Mouse (Mus musculus) ES-E14 (cell line): ENCODE measurements around the gene Vps8. TPM values are rescaled to one million over a fixed set of nuclear protein-coding genes. Genes with fewer than 3 reads are reported as not detected.

Source experiments
- DNase-seq: peaks from one replicate; pipeline ENCODE4 v3.0.0-alpha.2; 2013; ENCODE audit warnings: low read depth, low spot score
- H3K27ac ChIP-seq: 2 replicates; pipeline ENCODE4 v1.5.1; 2012; ENCODE audit warnings: low read depth, mild to moderate bottlenecking, low read length, moderate library complexity, mixed read lengths; ENCODE audit not compliant: poor library complexity, insufficient read depth, severe bottlenecking
- H3K36me3 ChIP-seq: 2 replicates; pipeline ENCODE4 v1.6.1; 2012; ENCODE audit warnings: mild to moderate bottlenecking, low read length, moderate library complexity, mixed read lengths; ENCODE audit not compliant: control insufficient read depth, poor library complexity, insufficient read depth, severe bottlenecking
- H3K4me1 ChIP-seq, 2 experiments: fragments of 150-350 bp in 1 of 2; sonication (generic) in 1 of 2; 2 replicates each; pipeline ENCODE4 v1.6.1; 2012; ENCODE audit warnings: low read length in 2 of 2, mild to moderate bottlenecking in 1 of 2, mixed read lengths in 1 of 2; ENCODE audit not compliant: control insufficient read depth in 2 of 2, insufficient read depth in 2 of 2, poor library complexity in 1 of 2
- H3K4me3 ChIP-seq, 2 experiments: fragments of 150-350 bp in 1 of 2; sonication (generic) in 1 of 2; 2 replicates each; pipeline ENCODE4 v1.5.1; 2012; ENCODE audit warnings: low read length in 2 of 2, low read depth in 1 of 2, mild to moderate bottlenecking in 1 of 2, mixed read lengths in 1 of 2; ENCODE audit not compliant: insufficient read depth in 1 of 2, poor library complexity in 1 of 2, severe bottlenecking in 1 of 2
- H3K9ac ChIP-seq: 2 replicates; pipeline ENCODE4 v1.6.1; 2012; ENCODE audit warnings: low read depth, mild to moderate bottlenecking, low read length, mixed read lengths; ENCODE audit not compliant: poor library complexity, insufficient read depth, severe bottlenecking
- H3K9me3 ChIP-seq: fragments of 150-350 bp; sonication (generic); 2 replicates; pipeline ENCODE4 v1.6.1; 2012; ENCODE audit warnings: low read depth, mild to moderate bottlenecking, low read length; ENCODE audit not compliant: control insufficient read depth, insufficient read depth
- CHD2 ChIP-seq: IDR thresholded peaks from 2 replicates; pipeline ENCODE4 v1.6.1; 2014; ENCODE audit warnings: mild to moderate bottlenecking, low read depth, low read length, inconsistent platforms
- HCFC1 ChIP-seq: IDR thresholded peaks from 2 replicates; pipeline ENCODE4 v1.6.1; 2012; ENCODE audit warnings: low read length, inconsistent platforms, borderline replicate concordance; ENCODE audit not compliant: insufficient read depth
- MAFK ChIP-seq: IDR thresholded peaks from 2 replicates; pipeline ENCODE4 v1.6.1; 2014; ENCODE audit warnings: mild to moderate bottlenecking, low read depth, low read length, inconsistent platforms; ENCODE audit not compliant: insufficient read depth
- ZC3H11A ChIP-seq: IDR thresholded peaks from 2 replicates; pipeline ENCODE4 v1.6.1; 2012; ENCODE audit warnings: low read depth, mild to moderate bottlenecking, inconsistent platforms, low read length, borderline replicate concordance
- ZNF384 ChIP-seq: IDR thresholded peaks from 2 replicates; pipeline ENCODE4 v1.6.1; 2012; ENCODE audit warnings: low read depth, low read length, inconsistent platforms
- in situ Hi-C, 2 experiments: fragments of 600-800 bp; cut with MboI; formaldehyde crosslinking; loops; one replicate each; pipeline ENCODE4 v1.15.1; 2025; ENCODE audit warnings: low sequenced_read_pairs in 2 of 2, inconsistent platforms in 1 of 2; ENCODE audit not compliant: unreplicated experiment in 2 of 2
- total RNA-seq: library from RNA; depleted of rRNA; stranded (reverse); fragments of 300-350 nt; gene quantifications from 2 replicates; pipeline ENCODE4 v1.2.3, GENCODE M21; 2012

The Vps8 gene
- total RNA-seq, 1 experiment: 12.5 TPM

DNA sequence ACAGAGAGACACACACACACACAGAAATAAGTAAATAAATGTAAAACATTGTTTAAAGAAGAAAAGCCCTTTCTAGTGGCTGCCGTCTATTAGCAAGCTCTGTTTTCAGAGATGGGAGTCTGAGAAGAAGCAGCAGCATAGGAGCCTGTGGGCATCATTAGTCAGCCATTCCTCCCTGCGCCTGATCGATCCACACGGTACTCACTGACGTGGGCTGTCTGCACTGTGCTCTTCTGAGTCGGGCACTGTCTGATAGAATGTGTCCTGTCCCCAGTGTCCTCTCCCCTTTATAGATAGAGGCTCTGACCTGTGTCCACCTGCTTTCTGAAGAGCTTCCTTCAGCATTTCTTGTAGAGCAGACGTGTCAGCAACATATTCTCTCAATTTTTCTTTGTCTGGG lies 127.5 kb downstream of the Vps8 start:
- DNase-seq: no peak
- Histone ChIP-seq H3K36me3 (peaks cover 2% of the 10 kb centered on the region; the same call in 1 of the 2 replicates), H3K4me3 (no peak overlapping the region), H3K9ac (no peak overlapping the region), H3K4me1 (no peaks in the 10 kb centered on the region), H3K9me3 (no peaks in the 10 kb centered on the region), H3K27ac (no peak overlapping the region)
- in situ Hi-C loops: no loop called here
- TF ChIP-seq ZNF384 (no peak), HCFC1 (no peak), MAFK (no peak), CHD2 (no peak), ZC3H11A (no peak)

- in situ Hi-C loops: no loop called here
- no peak overlapping the region for H3K9ac ChIP-seq
- TF ChIP-seq ZC3H11A (no peak), HCFC1 (no peak), MAFK (no peak), CHD2 (no peak), ZNF384 (no peak)
Measured at GRCm38 (mm10) chr16:21553506-21553905, 130.6 kb downstream of the Vps8 start.

DNA sequence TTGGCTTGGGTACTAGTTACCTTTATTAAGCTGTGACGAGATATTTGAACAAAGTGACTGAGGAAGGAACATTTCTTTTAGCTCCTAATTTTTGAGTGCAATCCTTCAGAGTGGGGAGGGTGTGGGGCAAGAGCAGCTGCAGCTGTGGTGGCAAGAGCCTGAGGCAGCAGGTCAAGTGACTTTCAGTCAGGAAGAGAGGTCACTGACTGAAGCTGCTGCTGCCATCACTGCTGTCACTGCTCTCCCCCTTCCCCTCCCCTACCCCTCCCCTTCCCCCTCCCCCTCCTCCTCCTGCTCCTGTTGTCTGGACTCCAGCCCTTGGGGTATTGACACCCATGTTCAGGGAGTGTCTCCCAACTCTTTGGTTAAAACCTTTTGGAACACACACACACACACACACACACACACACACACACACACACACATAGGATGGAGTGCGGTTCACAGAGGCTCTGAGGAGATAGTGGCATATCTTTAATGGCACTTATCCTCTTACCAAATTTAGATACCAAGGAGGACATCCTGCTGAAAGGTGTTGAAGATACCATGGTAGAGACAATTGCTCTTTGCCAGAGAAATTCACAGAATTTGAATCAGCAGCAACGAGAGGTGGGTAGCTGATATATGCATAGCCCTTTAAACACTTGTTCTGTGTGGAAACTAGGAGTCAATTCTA lies 139.8 kb downstream of the Vps8 start:
- in situ Hi-C loops: no loop called here
- TF ChIP-seq MAFK (no peak), ZNF384 (no peak), ZC3H11A (no peak), CHD2 (no peak), HCFC1 (no peak)
- H3K9me3 ChIP-seq: no peaks in the 10 kb centered on the region
- no peaks in the 10 kb centered on the region for H3K36me3 ChIP-seq
- no peak overlapping the region for H3K4me3 ChIP-seq
- H3K4me1 ChIP-seq: no peaks in the 10 kb centered on the region
- no peak overlapping the region for H3K27ac ChIP-seq
- no peak for DNase-seq
- no peak overlapping the region for H3K9ac ChIP-seq

More at GRCm38 (mm10) chr16:21553506-21553905, 130.6 kb downstream of the Vps8 start:
- DNase-seq: no peak
- H3K4me1 ChIP-seq: no peaks in the 10 kb centered on the region
- no peak overlapping the region for H3K4me3 ChIP-seq
- H3K27ac ChIP-seq: no peak overlapping the region
- peaks cover 2% of the 10 kb centered on the region; the same call in 1 of the 2 replicates for H3K36me3 ChIP-seq
- no peaks in the 10 kb centered on the region for H3K9me3 ChIP-seq

GRCm38 (mm10) chr16:21563322-21563721 lies 140.4 kb downstream of the Vps8 start:
- Histone ChIP-seq H3K9ac (no peak overlapping the region), H3K4me1 (no peaks in the 10 kb centered on the region), H3K4me3 (no peak overlapping the region), H3K9me3 (no peaks in the 10 kb centered on the region), H3K27ac (no peak overlapping the region), H3K36me3 (no peaks in the 10 kb centered on the region)
- in situ Hi-C loops: no loop called here
- no peak for TF ChIP-seq MAFK
- no peak for TF ChIP-seq ZC3H11A
- no peak for TF ChIP-seq CHD2
- no peak for DNase-seq

GRCm38 (mm10) chr16:21567093-21567492 lies 144.2 kb downstream of the Vps8 start:
- no peaks in the 10 kb centered on the region for H3K9me3 ChIP-seq
- H3K27ac ChIP-seq: no peak overlapping the region
- DNase-seq: no peak
- TF ChIP-seq ZNF384 (no peak), HCFC1 (no peak), ZC3H11A (no peak)
- H3K4me3 ChIP-seq: no peak overlapping the region
- H3K9ac ChIP-seq: no peak overlapping the region
- no peaks in the 10 kb centered on the region for H3K36me3 ChIP-seq
- no peaks in the 10 kb centered on the region for H3K4me1 ChIP-seq
- in situ Hi-C loops: no loop called here
